Mouse (Mus musculus) embryonic facial prominence, embryonic 12.5 days (tissue): ENCODE measurements around the gene Klrb1. TPM values are rescaled to one million over a fixed set of nuclear protein-coding genes. Genes with fewer than 3 reads are reported as not detected.

Experiments used
- ATAC-seq: fragments of 200-750 bp; cut with Nextera tagmentation; 2 replicates; pipeline ENCODE4 v1.8.0; 2017; ENCODE audit not compliant: insufficient number of reproducible peaks, insufficient read depth, low FRiP score, low TSS enrichment
- H3K27ac ChIP-seq: fragments of 300-500 bp; sonication (generic); 2 replicates; pipeline ENCODE4 v1.5.1; 2016; ENCODE audit warnings: mild to moderate bottlenecking
- H3K27me3 ChIP-seq: fragments of 300-500 bp; sonication (generic); 2 replicates; pipeline ENCODE4 v1.6.1; 2016; ENCODE audit warnings: mild to moderate bottlenecking, moderate library complexity
- H3K36me3 ChIP-seq: fragments of 300-500 bp; sonication (generic); 2 replicates; pipeline ENCODE4 v1.6.1; 2016; ENCODE audit warnings: mild to moderate bottlenecking
- H3K4me1 ChIP-seq: fragments of 300-500 bp; sonication (generic); 2 replicates; pipeline ENCODE4 v1.6.1; 2016
- H3K4me2 ChIP-seq: fragments of 300-500 bp; sonication (generic); replicated peaks from 2 replicates; pipeline ENCODE4 v1.6.1; 2016; ENCODE audit warnings: mild to moderate bottlenecking, moderate library complexity
- H3K4me3 ChIP-seq: fragments of 300-500 bp; sonication (generic); 2 replicates; pipeline ENCODE4 v1.5.1; 2016; ENCODE audit warnings: mild to moderate bottlenecking
- H3K9ac ChIP-seq: fragments of 300-500 bp; sonication (generic); 2 replicates; pipeline ENCODE4 v1.6.1; 2016; ENCODE audit warnings: mild to moderate bottlenecking, moderate library complexity
- H3K9me3 ChIP-seq: fragments of 300-500 bp; sonication (generic); 2 replicates; pipeline ENCODE4 v1.6.1; 2016; ENCODE audit warnings: mild to moderate bottlenecking, moderate library complexity
- WGBS: fragments of 180-500 bp; shearing (Covaris S2); methylation state at CpG from one replicate; pipeline ENCODE4 v1.1.7; 2016; 5-methylcytosine and 5-hydroxymethylcytosine counted together
- polyA plus RNA-seq: library from polyadenylated mRNA; unstranded; fragments of >200 nt; fragmentation: Nextera tagmentation; extraction: Ambion mirVana; gene quantifications from 2 replicates; pipeline ENCODE4 v1.2.1, GENCODE M21; 2016

Gene Klrb1
- polyA plus RNA-seq, 1 experiment from 2014 or later, result not detected

DNA sequence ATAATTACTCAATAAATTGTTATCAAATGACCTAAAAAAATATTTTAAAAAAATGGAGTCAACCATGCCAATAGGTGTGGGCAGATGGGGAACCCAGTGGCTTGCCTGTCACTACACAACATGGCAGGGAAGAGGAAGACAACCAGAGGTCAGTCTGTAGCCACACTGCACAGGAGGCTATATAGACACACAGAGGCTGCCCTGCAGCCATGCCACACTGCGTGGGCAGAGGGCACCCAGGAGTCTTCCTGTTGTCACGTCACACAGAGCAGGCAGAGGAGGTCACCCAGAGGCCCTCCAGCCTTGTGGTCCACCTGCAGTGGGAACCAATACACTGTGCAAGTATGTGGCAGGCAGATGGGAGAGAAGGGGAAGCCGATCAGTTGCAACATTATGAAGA lies 21.2 kb downstream of the Klrb1 start:
- H3K9me3 ChIP-seq, result no peaks in the 10 kb centered on the region
- ATAC-seq, result peak; percentile 56; the same call in 1 of the 2 replicates
- no peak overlapping the region for H3K9ac ChIP-seq
- H3K27me3 ChIP-seq, result no peaks in the 10 kb centered on the region
- H3K4me1 ChIP-seq, result no peaks in the 10 kb centered on the region
- H3K4me3 ChIP-seq, result no peak overlapping the region
- 74% methylated on average over 3 of the region's 3 CpGs for WGBS
- no peak overlapping the region for H3K27ac ChIP-seq
- no peak overlapping the region for H3K4me2 ChIP-seq
- H3K36me3 ChIP-seq, result no peaks in the 10 kb centered on the region

GRCm38 (mm10) chr6:128679574-128679973 lies 43.3 kb downstream of the Klrb1 start:
- Histone ChIP-seq H3K4me3 (no peak overlapping the region), H3K9ac (no peak overlapping the region), H3K4me2 (no peak overlapping the region), H3K36me3 (no peaks in the 10 kb centered on the region), H3K27me3 (no peaks in the 10 kb centered on the region), H3K4me1 (no peaks in the 10 kb centered on the region), H3K9me3 (no peaks in the 10 kb centered on the region), H3K27ac (no peak overlapping the region)
- ATAC-seq, result no peak

GRCm38 (mm10) chr6:128669936-128670335 lies 52.9 kb downstream of the Klrb1 start:
- Histone ChIP-seq H3K4me2 (no peak overlapping the region), H3K4me1 (no peaks in the 10 kb centered on the region), H3K27me3 (no peaks in the 10 kb centered on the region), H3K27ac (no peak overlapping the region), H3K4me3 (no peak overlapping the region), H3K36me3 (no peaks in the 10 kb centered on the region), H3K9ac (no peak overlapping the region), H3K9me3 (no peaks in the 10 kb centered on the region)
- 53% methylated on average over 4 of the region's 4 CpGs for WGBS
- ATAC-seq, result no peak

- Histone ChIP-seq H3K36me3 (no peaks in the 10 kb centered on the region), H3K27me3 (no peaks in the 10 kb centered on the region), H3K4me3 (no peak within 1 kb of the TSS), H3K9ac (no peak within 1 kb of the TSS), H3K4me1 (no peaks in the 10 kb centered on the region), H3K4me2 (no peak within 1 kb of the TSS), H3K9me3 (no peaks in the 10 kb centered on the region), H3K27ac (no peak within 1 kb of the TSS)
- ATAC-seq, result no peak
- 21% methylated on average over 1 of the region's 1 CpGs for WGBS
Measured at GRCm38 (mm10) chr6:128662206-128662605, 60.7 kb downstream of the Klrb1 start, which contains the start of gene Clec2h. TSS of gene Clec2h (plus strand) at chr6:128662385.

DNA sequence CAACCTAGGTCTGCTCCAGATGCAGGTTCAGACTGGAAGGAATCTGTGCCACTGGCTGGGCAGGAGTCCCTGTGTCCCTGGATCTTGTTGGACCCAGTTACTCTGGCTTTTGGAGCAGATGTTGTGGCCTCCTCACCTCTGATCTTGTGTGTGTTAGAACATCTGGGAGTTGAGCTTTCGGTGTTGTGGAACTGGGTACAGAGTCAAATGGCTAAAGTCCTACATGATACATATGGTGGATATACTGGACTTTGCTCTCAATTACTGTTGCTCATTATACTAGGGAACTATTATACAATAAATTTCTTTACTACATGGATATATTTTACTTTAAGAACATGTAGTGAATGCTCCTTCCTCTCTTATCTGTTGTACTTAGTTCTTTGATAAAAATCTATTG lies 61.6 kb downstream of the Klrb1 start:
- 77% methylated on average over 1 of the region's 1 CpGs for WGBS
- H3K9me3 ChIP-seq, result no peaks in the 10 kb centered on the region
- no peak for ATAC-seq
- H3K27me3 ChIP-seq, result no peaks in the 10 kb centered on the region
- H3K9ac ChIP-seq, result no peak overlapping the region
- no peaks in the 10 kb centered on the region for H3K4me1 ChIP-seq
- no peak overlapping the region for H3K4me2 ChIP-seq
- no peaks in the 10 kb centered on the region for H3K36me3 ChIP-seq
- H3K4me3 ChIP-seq, result no peak overlapping the region
- no peak overlapping the region for H3K27ac ChIP-seq

Other genes with a start within 250 kb of the Klrb1 start
- gene Pzp, start 196.3 kb downstream of the Klrb1 start, polyA plus RNA-seq, result 0.10 TPM in 1 of 2 replicates, not detected in the other
- gene A2ml1, start 141.5 kb downstream of the Klrb1 start, polyA plus RNA-seq, result 0.59 and 0.65 TPM in 2 replicates
- not detected in 2 replicates for gene Klrb1a, start 99.5 kb downstream of the Klrb1 start, polyA plus RNA-seq
- not detected in 2 replicates for gene Clec2h, start 60.7 kb downstream of the Klrb1 start, polyA plus RNA-seq
- not detected in 2 replicates for gene Klrb1c, start 66.2 kb upstream of the Klrb1 start, polyA plus RNA-seq
- not detected in 2 replicates for gene Gm44511, start 103.3 kb upstream of the Klrb1 start, polyA plus RNA-seq
- not detected in 2 replicates for gene Klrb1b, start 103.3 kb upstream of the Klrb1 start, polyA plus RNA-seq
- not detected in 2 replicates for gene Clec2i, start 164.5 kb upstream of the Klrb1 start, polyA plus RNA-seq
- gene BC035044, start 168.1 kb upstream of the Klrb1 start, polyA plus RNA-seq, result 0.79 and 1.2 TPM in 2 replicates
- gene Clec2g, start 211.3 kb upstream of the Klrb1 start, polyA plus RNA-seq, result not detected in 2 replicates